Mouse (Mus musculus) WW6 (cell line): ENCODE data around the gene Baz1a.

Experiments
- DNase-seq: peaks from one replicate; pipeline ENCODE4 v3.0.0-alpha.2; 2013; ENCODE audit warnings: low read depth, low spot score

Gene Baz1a

DNA sequence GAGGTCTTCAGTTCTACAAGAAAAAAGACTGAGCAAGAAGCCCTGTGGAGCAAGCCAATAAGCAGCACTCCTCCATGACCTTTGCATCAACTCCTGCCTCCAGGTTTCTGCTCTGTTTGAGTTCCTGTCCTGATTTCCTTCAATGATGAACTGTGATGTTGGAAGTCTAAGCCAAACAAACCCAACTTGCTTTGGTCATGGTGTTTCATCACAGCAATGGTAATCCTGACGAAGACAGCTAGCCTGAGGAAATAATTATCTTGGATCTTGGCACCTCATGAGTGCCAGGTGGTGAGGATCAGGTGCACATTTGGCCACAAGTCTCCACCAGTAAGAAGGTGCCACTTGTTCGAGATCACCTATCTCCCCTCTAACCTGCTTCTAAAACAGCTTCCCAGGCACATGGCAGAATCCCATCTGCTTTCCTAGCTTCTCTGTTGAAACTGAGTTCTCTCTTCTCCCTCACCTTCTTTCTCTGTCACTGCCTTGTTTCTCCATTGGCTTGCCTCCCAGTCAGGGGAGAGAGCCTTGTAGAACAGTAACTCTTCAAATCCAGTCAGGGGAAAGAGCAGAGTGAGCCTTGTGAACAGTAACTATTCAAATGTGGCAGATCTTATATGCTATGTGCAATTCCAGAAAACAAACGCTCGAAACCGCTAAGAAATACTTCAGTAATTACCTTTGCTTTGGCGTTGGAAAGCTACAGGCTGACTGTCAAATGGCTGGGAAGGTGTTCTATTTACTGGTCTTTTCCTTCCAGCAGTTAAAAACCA, at the start of gene Baz1a:
TSS of gene Baz1a (minus strand) at position 723 of the 773 bp plus-strand sequence.
- no peak for DNase-seq

DNA sequence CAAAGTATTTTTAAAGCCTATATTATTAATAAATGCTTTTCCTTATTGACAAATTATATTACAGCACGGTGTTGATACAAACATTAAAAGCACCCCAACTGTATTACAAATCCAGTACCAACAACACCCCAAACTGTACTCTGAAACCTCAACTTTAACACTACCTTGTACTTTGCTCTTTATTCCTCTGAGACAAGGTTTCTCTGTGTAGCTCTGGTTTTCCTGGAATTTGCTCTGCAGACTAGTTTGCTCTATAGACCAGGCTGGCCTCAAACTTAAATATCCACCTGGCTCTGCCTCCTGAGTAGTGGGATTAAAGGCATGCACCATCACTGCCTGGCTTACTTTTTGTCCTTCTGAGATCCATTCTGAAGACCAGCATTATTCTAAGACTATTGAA, 48.0 kb upstream of the Baz1a start:
- DNase-seq, result no peak

DNA sequence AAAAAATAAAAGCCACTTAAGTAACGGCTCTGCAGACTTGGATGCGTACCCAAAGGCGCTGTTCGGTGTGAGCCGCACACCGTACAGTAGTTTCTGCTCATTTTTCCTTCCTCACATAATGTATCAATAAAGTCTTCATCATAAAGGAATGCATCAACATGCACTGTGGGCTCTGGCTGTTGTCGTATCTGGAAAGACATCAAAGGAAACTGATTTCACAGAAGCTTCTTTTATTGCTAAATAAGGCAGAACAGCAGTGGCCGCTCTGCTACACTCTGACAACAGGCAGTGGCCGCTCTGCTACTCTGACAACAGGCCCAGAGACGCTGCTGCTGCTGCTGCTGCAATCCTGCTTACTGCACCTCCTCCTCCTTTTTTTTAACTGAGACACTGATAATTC, 46.9 kb upstream of the Baz1a start:
- DNase-seq, result no peak

DNA sequence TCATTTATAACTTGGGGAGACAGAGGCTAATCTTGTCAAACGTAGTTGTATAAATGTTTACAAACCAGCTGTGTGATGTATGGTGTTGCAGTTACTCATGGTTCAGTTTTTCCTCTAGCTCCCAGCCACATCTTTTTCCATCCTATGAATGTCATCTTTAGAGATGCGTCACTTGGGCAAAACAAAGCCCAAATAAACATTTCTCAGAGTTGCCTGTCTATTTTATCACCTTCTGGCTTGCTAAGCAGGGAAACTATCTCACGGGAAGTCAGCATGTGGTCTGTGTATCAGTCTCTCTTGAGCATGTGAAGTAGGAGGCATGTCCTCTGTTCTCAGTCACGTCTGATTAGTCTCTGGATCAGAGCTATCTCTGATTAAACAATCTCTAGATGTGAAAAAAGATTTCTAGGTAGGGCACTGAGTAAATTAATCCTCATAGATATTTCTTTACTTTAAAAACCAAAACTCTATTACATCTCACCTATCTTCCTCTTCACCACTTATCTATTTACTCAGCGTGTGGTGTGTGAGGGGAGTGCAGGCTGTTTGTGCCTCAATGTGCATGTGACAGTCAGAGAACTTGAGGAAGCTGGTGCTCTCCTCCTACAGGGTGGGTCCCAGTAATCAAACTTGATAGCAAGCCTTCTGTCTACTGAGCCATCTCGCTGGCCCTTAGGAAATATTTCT, 46.2 kb upstream of the Baz1a start:
- no peak for DNase-seq

DNA sequence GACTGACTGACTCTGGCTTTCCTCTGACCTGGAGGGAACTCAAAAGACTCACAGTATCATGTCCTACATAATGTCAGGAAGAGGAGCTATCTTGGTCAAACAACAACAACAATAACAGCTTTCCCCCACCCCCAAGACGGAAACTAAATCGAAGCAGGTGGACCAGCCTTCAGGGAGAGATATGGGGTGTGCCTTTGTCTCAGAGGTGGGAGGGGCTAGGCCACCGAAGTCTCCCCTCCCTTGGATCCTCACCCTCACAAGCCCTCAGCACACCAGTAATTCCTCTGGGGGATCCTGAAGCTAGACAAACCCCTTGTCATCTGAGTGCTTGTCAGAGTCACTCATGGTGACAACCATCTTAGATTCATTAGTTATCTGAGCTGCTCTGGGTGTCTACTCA, 45.7 kb upstream of the Baz1a start:
- no peak for DNase-seq

DNA sequence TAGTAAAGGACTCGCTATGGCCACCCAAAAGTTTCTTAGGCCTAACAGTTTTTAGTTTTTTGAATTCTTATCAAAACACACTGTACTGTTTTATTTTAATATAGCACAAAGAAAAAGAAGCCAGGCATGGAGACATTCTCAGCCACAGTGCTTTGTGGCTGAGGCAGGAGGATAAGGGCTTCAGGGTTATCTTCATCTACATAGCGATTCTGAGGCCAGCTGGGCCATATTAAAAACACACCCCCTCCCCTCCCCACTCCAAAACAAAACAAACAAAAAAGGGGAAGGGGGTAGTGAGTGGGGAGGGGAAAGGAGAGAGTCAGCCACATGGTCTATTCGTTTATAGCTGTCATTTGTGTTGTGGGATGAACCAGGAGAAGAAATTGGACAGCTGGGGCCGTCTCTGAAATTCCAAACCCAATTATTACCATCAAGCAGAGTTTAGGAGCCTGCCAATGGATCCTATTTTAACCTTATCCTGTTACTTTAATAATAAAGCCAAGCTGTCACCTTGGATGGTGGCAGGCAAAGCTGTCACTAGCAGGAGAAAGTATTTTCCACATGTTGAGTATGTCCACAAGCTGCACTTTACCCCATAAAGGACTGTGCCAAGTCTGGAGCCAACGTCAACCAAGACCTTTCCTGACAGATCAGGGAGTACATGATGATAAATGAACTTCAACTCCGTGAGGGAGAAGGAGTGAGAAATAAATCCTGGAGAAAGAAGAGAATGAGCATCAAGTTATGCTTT, 44.9 kb upstream of the Baz1a start:
- no peak for DNase-seq

DNA sequence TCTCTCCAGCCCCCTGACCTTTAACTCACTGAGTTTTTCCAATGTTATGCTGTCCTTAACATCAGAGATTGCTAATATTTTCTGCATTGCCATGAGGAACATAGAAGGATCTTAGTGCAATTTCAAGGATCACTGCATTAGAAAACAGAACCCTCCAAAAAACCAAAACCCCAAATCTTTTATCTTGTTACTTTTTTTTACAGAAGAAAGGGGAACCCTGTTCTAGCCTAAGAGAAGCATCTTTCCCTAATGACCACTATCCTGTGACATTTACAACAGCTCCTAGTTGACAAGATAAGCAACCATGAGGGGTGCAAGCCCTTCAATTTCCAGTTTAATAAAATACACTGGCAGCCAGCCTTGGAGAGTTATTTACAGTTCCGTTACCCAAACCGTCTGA, 42.6 kb upstream of the Baz1a start:
- DNase-seq, result no peak

DNA sequence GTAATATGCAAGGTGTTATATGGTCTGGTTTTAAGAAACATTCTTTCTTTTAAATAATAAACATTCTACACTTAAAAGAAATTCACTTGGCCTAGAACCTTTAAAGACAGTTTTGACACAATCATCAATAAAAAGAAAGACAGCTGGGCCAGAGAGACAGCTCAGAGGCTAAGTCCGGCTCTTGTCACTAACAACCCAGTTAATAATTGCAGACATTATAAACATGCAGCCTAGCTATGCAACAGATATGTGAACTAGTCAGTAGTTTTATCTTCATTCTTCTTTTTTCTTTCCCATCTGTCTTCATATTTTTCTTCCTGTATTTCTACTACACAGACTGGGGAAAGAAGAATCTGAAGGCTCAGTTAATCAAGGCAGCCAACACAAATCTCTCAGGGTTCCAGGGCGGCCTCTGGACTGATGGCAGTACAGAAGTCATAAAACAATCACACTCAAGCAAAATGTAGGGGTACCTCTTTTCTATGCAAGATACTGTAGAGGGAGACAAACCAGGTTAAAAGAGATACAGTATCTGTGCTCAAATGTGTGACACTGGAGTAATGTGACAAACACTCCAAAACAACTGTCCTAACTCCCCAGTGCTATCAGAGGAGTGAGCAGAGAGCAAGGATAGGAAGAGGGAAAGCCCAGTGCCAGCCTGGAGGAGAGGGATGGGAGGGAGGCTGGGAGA, 40.5 kb upstream of the Baz1a start:
- DNase-seq, result no peak

DNA sequence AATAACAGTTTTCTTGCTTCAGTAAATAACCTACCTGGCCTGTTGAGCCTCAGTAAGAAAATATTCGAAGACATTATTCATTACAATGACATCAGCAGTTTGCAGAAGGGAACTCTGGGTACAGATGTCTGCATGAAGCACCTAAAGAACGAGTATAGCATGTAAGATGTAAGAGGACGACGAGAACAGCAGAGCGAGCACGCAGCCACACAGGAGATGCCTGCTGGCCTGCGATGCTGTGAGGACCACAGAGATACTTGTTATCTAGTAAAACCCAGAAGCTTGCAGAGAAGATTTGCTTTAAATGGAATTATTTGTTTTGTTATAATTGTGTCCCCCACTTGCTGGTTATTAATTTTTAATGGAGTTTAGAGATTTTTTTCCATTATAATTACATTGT, 39.1 kb upstream of the Baz1a start:
- no peak for DNase-seq

DNA sequence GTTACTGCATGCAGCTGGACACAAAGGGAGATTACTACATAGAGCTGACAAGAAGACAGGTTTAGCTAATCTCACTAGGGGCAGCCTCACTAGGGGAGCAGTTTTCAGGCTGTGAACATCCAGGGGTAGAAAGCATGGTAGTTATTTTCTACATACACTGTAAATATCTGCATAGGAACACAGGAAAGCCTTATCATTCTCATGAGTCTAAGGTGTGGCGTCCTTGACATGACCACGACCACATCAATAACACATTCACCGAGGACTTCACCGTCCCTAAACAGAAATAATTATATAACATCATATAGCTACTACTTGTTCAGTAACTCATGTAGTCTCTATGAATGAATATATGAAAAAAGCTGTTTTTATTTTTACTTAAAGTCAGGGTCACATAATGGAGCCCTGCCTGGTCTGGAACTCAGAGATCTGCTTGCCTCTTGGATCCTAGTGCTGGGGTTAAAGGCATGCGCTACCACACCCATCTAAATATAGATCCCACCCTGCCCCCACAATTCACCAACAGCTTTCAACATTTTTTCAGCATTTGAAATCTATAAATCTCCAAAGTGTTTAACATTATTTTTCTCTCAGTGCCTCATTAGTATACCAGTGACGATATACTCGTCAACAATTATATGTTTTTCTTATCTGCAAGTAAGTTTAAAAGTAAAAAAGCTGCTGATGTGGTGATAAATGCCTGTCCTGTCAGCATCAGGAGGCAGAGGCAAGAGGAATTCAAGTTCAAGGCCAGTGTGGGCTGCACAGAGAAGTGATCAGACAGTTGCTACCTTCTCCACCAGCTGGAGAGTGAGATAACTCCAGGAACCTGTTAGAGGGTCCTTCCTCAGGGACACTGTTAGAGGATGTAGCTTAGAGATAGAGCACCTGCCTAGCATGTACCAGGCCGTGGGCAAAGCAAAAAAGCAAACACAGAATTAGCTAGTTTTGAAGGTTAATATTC, 37.3 kb upstream of the Baz1a start:
- DNase-seq, result no peak

DNA sequence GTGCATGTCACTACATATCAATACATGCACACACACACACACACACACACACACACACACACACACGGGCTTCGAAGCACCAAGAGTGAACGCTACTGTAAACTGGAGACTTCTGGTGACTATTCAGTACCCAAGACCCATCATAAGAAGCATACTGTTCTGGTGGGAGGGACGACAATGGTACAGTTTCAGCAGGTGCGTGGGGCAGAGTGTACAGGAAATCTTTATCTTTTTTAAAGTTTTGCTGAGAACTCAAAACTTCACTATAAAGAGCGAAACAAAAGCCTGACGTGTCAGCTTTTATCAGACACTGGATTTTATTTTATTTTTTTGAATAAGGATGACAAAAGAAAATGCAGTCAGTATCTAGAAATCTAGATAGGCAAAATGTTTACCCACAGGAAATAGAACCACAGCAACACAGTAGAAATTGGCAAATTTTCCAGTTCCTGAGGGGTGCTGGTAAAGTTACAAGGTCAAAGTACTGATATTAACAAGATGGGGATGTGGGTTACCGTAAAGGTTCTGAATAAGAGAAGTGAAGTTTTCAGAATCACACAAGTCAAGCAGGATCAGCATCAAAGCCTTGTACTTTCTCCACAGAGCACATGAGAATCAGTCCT, 35.7 kb upstream of the Baz1a start:
- DNase-seq, result no peak

DNA sequence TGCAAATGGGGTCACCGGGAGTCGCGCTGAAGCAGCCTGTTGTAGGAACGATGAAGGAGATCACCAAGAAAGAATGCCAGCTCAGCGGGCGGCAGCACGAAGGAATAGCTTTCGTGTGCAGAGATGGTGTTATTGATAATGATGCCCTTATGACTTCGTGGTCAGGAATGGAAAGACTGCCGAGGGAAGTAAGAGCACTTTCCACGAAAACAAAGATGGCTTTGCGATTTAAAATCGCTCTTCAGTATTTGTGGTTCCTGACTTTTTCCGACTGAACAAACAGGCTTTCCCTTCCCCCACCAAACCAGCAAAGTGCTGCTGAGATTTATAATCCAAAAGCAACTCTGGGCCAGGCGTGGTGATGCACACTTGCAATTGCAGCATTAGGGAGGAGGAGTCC, 26.9 kb upstream of the Baz1a start:
- no peak for DNase-seq

DNA sequence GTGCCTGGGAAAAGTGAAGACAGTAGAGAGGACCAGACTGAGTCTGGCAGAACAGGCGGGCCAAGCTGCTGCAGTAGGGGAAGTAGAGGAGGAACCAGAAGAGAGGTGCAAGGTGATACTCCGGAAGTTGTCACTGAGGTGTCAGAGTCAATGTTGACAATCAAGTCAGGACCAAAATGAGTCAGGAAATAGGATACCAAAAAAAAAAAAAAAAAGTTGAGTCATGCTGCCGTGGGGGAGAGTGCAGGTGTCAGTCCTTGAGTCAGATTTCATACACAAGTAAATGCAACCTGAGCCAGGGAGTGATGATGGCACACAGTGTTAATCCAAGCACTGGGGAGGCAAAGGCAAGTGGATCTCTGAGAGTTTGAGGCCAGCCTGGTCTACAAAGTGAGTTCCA, 12.9 kb upstream of the Baz1a start:
- no peak for DNase-seq

DNA sequence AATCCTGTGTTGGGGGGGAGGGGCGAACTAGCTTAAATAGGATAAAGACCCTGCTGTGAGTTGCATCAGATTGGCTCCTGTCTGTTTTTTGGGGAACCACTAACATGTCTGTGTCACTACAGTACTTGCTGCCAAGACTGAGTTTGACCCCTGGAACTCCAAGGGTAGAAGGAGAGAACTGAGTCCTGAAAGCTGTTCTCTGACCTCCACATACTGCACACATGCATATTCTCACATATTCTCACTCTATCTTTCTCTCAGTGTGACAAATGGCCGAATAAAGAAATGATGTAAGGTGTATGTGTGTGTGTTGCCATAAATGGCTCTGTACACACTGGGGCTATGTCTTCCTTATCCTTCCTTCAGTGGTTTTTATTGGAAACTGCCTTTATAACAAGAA, 9.1 kb upstream of the Baz1a start:
- no peak for DNase-seq

DNA sequence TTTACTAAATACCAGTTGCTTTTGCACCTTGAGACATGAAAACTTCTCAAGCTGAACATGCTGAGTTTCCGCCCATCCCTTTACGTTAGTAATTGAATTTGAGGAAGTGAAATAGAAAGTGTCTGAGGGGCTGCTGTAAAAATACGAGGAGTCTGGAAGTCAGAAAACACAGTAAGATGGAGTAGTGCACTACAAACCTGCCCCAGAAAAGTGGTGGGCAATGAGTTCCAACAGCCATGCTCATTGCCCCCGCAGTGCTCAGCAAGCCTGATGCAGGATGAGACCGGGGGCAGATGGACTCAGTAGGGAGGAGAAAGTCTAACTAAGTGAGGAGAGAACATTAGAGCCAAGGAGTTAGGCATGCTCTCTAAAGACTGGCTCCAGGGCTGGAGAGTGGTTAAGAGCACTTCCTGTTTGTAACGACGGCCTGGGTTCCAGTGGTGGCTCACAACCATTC, 5.3 kb upstream of the Baz1a start:
- no peak for DNase-seq

DNA sequence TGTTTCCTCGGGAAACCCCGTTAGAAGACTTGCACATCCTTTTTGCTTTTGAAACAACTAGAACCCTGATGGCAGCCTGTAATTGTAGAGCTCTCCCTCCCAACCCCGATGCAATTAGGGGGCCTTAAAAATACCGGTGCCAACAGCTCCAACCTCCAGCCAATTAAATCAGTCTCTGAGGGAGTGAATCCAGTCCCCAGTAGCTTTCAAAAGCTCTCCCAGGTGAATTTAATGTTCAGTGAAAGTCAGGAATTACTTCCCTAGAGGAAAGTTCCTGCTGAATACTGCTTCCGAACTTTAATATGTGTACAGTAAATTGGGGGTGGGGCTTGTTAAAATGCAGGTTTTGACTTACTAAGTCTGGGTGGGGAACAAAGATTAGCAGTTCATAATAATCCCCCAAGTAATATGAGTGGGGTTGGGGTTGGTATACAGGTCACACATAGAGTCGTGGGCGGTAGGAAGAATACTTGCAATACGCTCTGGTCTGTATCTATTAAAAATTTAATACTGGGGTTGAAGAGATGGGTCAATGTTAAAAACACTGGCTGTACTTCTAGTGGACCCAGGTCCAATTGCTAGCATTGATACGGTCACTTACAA, 3.1 kb upstream of the Baz1a start:
- DNase-seq, result no peak

DNA sequence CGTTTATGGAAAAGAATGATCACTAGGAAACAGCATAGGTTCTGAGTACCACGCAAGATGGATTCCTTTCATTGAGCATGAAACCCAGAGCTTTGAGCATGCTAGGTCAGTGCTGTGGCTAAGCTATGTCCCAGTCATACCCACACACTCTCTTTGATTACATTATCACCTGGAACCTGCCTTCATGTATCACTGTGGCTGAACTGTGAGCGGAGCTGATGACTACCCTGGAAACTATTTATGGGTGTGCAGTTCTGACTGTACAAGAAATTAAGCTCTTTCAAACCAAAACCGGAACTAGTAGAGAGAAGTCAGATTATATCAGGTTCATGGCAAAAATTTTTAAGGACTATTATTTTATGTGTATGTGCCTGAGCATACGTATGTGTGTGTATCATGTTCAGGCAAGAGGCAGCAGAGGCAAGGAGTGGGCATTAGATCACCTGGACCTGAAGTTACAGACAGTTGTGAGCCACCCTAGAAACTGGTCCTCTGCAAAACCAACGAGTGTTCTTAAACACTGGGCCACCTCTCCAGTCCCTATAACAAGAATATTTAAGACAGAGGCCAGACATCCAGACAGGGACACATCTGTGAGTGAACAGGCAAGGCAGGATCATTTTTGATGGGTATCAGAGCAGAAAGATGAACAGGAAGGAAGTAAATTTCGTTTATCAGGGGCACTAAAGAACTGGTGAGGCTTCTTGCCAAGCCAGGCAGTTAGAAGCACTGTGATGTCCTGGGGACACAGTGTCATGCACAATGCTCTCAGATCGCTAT, 2.4 kb upstream of the Baz1a start:
- DNase-seq, result no peak

DNA sequence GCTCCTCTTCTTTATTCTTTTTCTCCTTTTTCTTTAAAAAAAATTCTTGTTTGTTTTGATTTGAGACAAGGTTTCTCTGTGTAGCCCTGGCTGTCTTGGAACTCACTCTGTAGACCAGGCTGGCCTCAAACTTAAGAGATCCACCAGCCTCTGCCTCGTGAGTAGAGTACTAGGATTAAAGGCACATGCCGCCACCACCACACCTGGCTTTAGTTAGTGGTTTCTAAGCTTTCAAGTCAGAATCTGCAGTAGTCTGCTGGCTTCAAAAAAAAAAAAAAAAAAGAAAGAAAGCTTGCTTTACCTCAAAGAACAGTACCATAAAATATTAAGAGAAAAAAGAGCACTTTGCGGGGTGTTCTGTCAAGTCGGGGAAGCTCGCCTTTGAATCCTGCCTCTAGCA, 1.3 kb upstream of the Baz1a start:
- no peak for DNase-seq

DNA sequence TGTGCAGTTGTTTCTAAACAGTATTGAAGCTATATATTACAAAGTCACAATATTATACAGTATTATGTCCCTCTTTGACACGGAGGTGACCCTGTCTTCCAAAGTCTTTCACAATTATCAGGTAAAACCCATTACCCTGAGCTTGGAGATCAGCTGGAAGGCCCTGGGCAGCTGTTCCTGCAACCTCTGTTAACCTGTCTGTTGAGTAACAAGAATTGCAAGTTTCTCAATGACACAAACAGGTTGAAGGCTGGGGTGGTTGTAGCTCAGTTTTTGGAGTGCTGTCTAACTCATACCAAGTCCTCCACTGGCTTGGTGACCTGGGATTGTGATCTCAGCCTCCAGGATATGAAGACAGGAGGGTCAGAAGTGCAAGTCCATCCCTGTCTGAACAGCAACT, 1.1 kb downstream of the Baz1a start:
- DNase-seq, result no peak
